Mouse (Mus musculus) MEL (cell line): ENCODE measurements at regions not wholly inside any gene's neighbourhood (a gene's known extent, or its start where the extent isn't known, plus 50 kb on each side); places are given as distances from the start of the nearest gene placed in this dataset.

ENCODE experiments used
- CTCF ChIP-seq, 3 experiments: IDR thresholded peaks in 2 of 3; conservative IDR thresholded peaks in 1 of 3; 2 replicates each; pipeline ENCODE4 v1.5.1; 2011 to 2012; ENCODE audit warnings: low read length in 3 of 3, low read depth in 2 of 3, mild to moderate bottlenecking in 2 of 3, improper control_type of control experiment in 1 of 3, inconsistent platforms in 1 of 3, mixed read lengths in 1 of 3, moderate library complexity in 1 of 3; ENCODE audit not compliant: control insufficient read depth in 1 of 3, insufficient read depth in 1 of 3, poor library complexity in 1 of 3, severe bottlenecking in 1 of 3
- EP300 ChIP-seq, 2 experiments: IDR thresholded peaks; 2 replicates each; pipeline ENCODE4 v1.6.1; 2011; ENCODE audit warnings: improper control_type of control experiment in 2 of 2, low read length in 2 of 2, low read depth in 1 of 2, mild to moderate bottlenecking in 1 of 2
- GATA1 ChIP-seq: IDR thresholded peaks from 2 replicates; pipeline ENCODE4 v1.6.1; 2011; ENCODE audit warnings: low read depth, low read length, improper control_type of control experiment
- MAX ChIP-seq: IDR thresholded peaks from 2 replicates; pipeline ENCODE4 v1.6.1; 2011; ENCODE audit warnings: low read length, improper control_type of control experiment
- MAZ ChIP-seq: IDR thresholded peaks from 2 replicates; pipeline ENCODE4 v1.6.1; 2012; ENCODE audit warnings: low read depth, mild to moderate bottlenecking, inconsistent platforms, low read length, improper control_type of control experiment
- POLR2A ChIP-seq, 2 experiments: IDR thresholded peaks; 2 replicates each; pipeline ENCODE4 v1.6.1; 2011 to 2012; ENCODE audit warnings: low read length in 2 of 2, mild to moderate bottlenecking in 2 of 2, control low read depth in 1 of 2, improper control_type of control experiment in 1 of 2, low read depth in 1 of 2, moderate library complexity in 1 of 2; ENCODE audit not compliant: control insufficient read depth in 1 of 2, insufficient read depth in 1 of 2, poor library complexity in 1 of 2
- POLR2AphosphoS2 ChIP-seq: IDR thresholded peaks from 2 replicates; pipeline ENCODE4 v1.6.1; 2011; ENCODE audit warnings: low read length, improper control_type of control experiment
- RAD21 ChIP-seq: IDR thresholded peaks from 2 replicates; pipeline ENCODE4 v1.6.1; 2011; ENCODE audit warnings: mild to moderate bottlenecking, low read depth, low read length, improper control_type of control experiment
- RCOR1 ChIP-seq: IDR thresholded peaks from 2 replicates; pipeline ENCODE4 v1.6.1; 2012; ENCODE audit warnings: low read depth, mild to moderate bottlenecking, inconsistent platforms, low read length, improper control_type of control experiment
- SIN3A ChIP-seq: IDR thresholded peaks from 2 replicates; pipeline ENCODE4 v1.6.1; 2012; ENCODE audit warnings: low read length, improper control_type of control experiment, inconsistent platforms
- TCF12 ChIP-seq: IDR thresholded peaks from 2 replicates; pipeline ENCODE4 v1.6.1; 2014; ENCODE audit warnings: low read depth, mild to moderate bottlenecking, inconsistent platforms, low read length, improper control_type of control experiment, moderate library complexity
- USF1 ChIP-seq: IDR thresholded peaks from 2 replicates; pipeline ENCODE4 v1.6.1; 2014; ENCODE audit warnings: low read depth, mild to moderate bottlenecking, inconsistent platforms, low read length, improper control_type of control experiment, moderate library complexity
- USF2 ChIP-seq, 2 experiments: IDR thresholded peaks; 2 replicates each; pipeline ENCODE4 v1.6.1; 2011 to 2012; ENCODE audit warnings: improper control_type of control experiment in 2 of 2, low read length in 2 of 2, borderline replicate concordance in 1 of 2, inconsistent platforms in 1 of 2, low read depth in 1 of 2, mild to moderate bottlenecking in 1 of 2; ENCODE audit not compliant: insufficient read depth in 1 of 2
- ZC3H11A ChIP-seq: IDR thresholded peaks from 2 replicates; pipeline ENCODE4 v1.6.1; 2012; ENCODE audit warnings: low read depth, mild to moderate bottlenecking, inconsistent platforms, low read length, improper control_type of control experiment

DNA sequence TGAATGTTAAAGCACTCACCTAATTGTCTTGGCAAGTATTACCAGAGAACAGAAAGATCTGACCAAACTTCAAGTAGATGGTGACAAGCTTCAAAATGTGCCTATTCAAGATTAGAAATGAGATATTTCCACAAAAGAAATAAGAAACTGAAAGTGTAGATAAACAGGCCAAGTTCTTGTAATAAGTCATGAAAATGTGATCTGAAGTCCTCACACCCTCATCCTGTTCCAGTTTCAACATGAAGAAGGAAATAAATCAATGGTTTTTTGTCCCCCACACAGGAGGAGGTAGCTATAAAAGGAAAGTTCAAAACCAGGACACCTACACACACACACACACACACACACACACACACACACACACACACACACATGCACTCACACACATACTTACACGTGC lies 54.1 kb upstream of the Pla2g4a start:
- TF ChIP-seq RAD21 (no peak), GATA1 (no peak), CTCF (IDR thresholded peaks at IDR 0.05 in 2 of 3, conservative IDR thresholded peaks at IDR 0.05 in 1 of 3; ENCODE audit: control insufficient read depth in 1 of 3, insufficient read depth in 1 of 3, low read depth in 2 of 3, low read length in 3 of 3, poor library complexity in 1 of 3, severe bottlenecking in 1 of 3) (no peak), USF2 (IDR thresholded peaks at IDR 0.05; ENCODE audit: borderline replicate concordance in 1 of 2, insufficient read depth in 1 of 2, low read depth in 1 of 2, low read length in 2 of 2) (no peak), POLR2A (IDR thresholded peaks at IDR 0.05; ENCODE audit: control insufficient read depth in 1 of 2, insufficient read depth in 1 of 2, low read depth in 1 of 2, low read length in 2 of 2, poor library complexity in 1 of 2) (no peak), ZC3H11A (no peak), EP300 (IDR thresholded peaks at IDR 0.05; ENCODE audit: low read depth in 1 of 2, low read length in 2 of 2) (no peak; a peak in 1 of 4 replicates), MAX (no peak), TCF12 (no peak), SIN3A (no peak), USF1 (no peak), POLR2AphosphoS2 (no peak), MAZ (no peak), RCOR1 (no peak)
